Mouse (Mus musculus): ENCODE measurements around the gene Vmn1r188.

GRCm38 (mm10) chr13:22034443-22035266 is 49.6 kb upstream of the Vmn1r188 start:
- TF ChIP-seq EP300 (IDR thresholded peaks at IDR 0.05; ENCODE audit: insufficient read depth, low read depth, low read length) (no peak), POLR2A (IDR thresholded peaks at IDR 0.05; ENCODE audit: insufficient read depth, low read depth, low read length) (no peak)

All from heart, adult 2 months (tissue).